Mouse (Mus musculus): ENCODE measurements at regions not wholly inside any gene's neighbourhood (a gene's known extent, or its start where the extent isn't known, plus 50 kb on each side); places are given as distances from the start of the nearest gene placed in this dataset.

GRCm38 (mm10) chr12:25300804-25301390 is 204.0 kb upstream of the Id2 start:
- DNase-seq (ENCODE audit: low read depth, low spot score): no peak

- DNase-seq (ENCODE audit: low read depth, low spot score): no peak
These were observed 202.9 kb upstream of the Id2 start for GRCm38 (mm10) chr12:25299603-25300471.

- no peak for DNase-seq (ENCODE audit: low read depth, low spot score)
These were observed 201.8 kb upstream of the Id2 start for GRCm38 (mm10) chr12:25298766-25299165.

GRCm38 (mm10) chr12:25297960-25298359 is 201.0 kb upstream of the Id2 start:
- no peak for DNase-seq (ENCODE audit: low read depth, low spot score)

GRCm38 (mm10) chr12:25296648-25297047 is 199.7 kb upstream of the Id2 start:
- no peak for DNase-seq (ENCODE audit: low read depth, low spot score)

GRCm38 (mm10) chr12:25294179-25295025 is 197.5 kb upstream of the Id2 start:
- DNase-seq (ENCODE audit: low read depth, low spot score): no peak

GRCm38 (mm10) chr12:25293470-25294178 is 196.7 kb upstream of the Id2 start:
- no peak for DNase-seq (ENCODE audit: low read depth, low spot score)

- DNase-seq (ENCODE audit: low read depth, low spot score): no peak
These were observed 192.4 kb upstream of the Id2 start for GRCm38 (mm10) chr12:25289381-25289780.

- DNase-seq (ENCODE audit: low read depth, low spot score): no peak
These were observed 186.9 kb upstream of the Id2 start for GRCm38 (mm10) chr12:25283808-25284207.

GRCm38 (mm10) chr12:25281438-25281837 is 184.5 kb upstream of the Id2 start:
- DNase-seq (ENCODE audit: low read depth, low spot score): no peak

- no peak for DNase-seq (ENCODE audit: low read depth, low spot score)
These were observed 176.8 kb upstream of the Id2 start for GRCm38 (mm10) chr12:25273631-25274305.

- DNase-seq (ENCODE audit: low read depth, low spot score): no peak
These were observed 175.8 kb upstream of the Id2 start for GRCm38 (mm10) chr12:25272752-25273125.

- DNase-seq (ENCODE audit: low read depth, low spot score): no peak
These were observed 175.3 kb upstream of the Id2 start for GRCm38 (mm10) chr12:25272114-25272751.

GRCm38 (mm10) chr12:25269878-25270277 is 172.9 kb upstream of the Id2 start:
- no peak for DNase-seq (ENCODE audit: low read depth, low spot score)

- no peak for DNase-seq (ENCODE audit: low read depth, low spot score)
These were observed 172.2 kb upstream of the Id2 start for GRCm38 (mm10) chr12:25268871-25269850.

GRCm38 (mm10) chr12:25268323-25268722 is 171.4 kb upstream of the Id2 start:
- DNase-seq (ENCODE audit: low read depth, low spot score): no peak

GRCm38 (mm10) chr12:25267572-25268115 is 170.7 kb upstream of the Id2 start:
- no peak for DNase-seq (ENCODE audit: low read depth, low spot score)

- DNase-seq (ENCODE audit: low read depth, low spot score): no peak
These were observed 170.0 kb upstream of the Id2 start for GRCm38 (mm10) chr12:25266701-25267571.
